Mouse (Mus musculus) spleen, postnatal 4 days (tissue): ENCODE results near the gene Tmem110.

Experiments
- DNase-seq, 2 experiments: peaks; one replicate each; pipeline ENCODE4 v3.0.0; 2022; ENCODE audit warnings: low spot score in 2 of 2

Gene Tmem110

GRCm38 (mm10) chr14:30903036-30903435, 77.6 kb downstream of the Tmem110 start:
- DNase-seq: no peak

DNA sequence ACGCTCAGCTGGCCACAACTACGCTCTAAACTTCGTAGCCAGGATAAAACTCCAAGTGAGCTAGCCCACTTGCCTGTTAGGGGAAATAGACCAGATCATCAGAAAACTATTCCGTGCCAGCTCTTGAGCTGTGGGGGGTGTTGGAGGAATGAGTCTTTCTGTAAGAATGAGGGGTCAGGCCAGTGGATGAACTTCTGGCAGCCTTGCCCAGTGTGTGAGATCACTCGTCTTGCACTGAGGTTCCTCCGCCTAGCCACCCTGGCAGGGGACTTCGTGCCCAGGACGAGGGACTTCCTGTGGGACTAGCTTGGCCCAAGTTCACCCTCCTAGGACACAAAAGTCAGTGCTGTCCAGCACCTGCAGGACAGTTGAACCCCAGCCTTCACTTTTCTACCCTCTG, 78.9 kb downstream of the Tmem110 start:
- DNase-seq: no peak

DNA sequence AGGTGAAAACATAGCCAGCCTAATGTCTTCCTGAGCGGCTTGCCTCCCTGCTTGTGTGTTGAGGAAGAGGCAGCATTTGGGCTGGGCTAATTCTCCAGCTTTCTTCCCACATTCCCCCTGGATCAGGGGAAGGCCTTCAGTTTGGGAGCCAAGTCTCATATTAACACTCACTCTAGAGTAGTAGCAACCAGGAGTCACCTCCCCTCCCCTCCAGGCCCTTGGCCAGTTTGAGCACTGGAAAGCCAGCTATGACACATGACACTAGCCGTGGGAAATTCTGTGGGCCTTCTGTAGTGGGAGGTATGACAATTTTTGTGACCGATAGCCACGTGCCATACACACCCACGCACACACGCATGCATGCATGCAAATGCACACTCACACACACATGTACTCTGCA, 80.6 kb downstream of the Tmem110 start:
- no peak for DNase-seq

GRCm38 (mm10) chr14:30907814-30908265, 82.5 kb downstream of the Tmem110 start:
- peak in 1 of 2 experiments; percentile 36 for DNase-seq

GRCm38 (mm10) chr14:30911141-30911540, 85.8 kb downstream of the Tmem110 start:
- no peak for DNase-seq

- no peak for DNase-seq
Observed at GRCm38 (mm10) chr14:30912641-30913040, 87.3 kb downstream of the Tmem110 start.

- no peak for DNase-seq
Observed at GRCm38 (mm10) chr14:30913404-30913803, 88.0 kb downstream of the Tmem110 start.

DNA sequence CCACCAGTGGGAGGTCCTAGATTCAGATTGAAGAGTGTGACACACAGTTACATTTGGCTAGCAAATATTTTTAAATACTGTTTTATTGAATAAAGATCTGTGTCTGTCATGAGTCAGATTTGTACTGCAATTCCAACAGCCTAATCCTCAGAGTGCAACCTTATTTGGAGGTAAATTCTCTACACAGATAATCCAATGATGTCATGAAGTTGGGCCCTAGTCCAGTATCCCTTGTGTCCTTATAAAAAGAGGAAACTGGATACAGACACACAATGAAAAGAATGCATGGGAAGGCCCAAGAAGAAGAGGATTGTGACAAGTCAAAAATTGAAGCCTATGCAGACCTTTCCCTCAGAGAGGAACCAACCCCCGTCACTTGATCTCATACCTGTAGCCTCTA, 91.1 kb downstream of the Tmem110 start:
- DNase-seq: no peak

- DNase-seq: no peak
Observed at GRCm38 (mm10) chr14:30922053-30922670, 96.8 kb downstream of the Tmem110 start.

- DNase-seq: no peak
Observed at GRCm38 (mm10) chr14:30923375-30924105, 98.2 kb downstream of the Tmem110 start, which contains the start of gene Itih3. TSS of gene Itih3 (minus strand) at chr14:30923760.

GRCm38 (mm10) chr14:30925492-30925891, 100.1 kb downstream of the Tmem110 start:
- no peak for DNase-seq
